ENCODE assay signal across 26 mouse cellular contexts in genomic region chr10:88341368-88341767, GRCm38 (mm10). TPM values are rescaled to one million over a fixed set of nuclear protein-coding genes. Genes with fewer than 3 reads are reported as not detected.
DNase-seq lines count a peak whose midpoint lies in the region; ATAC-seq lines count a peak whose summit lies in the region.
"Had no signal": no experiment of that assay in that cellular context is flagged by ENCODE, and none has a peak within 500 bp of the region (broad histone marks: within the 10 kb centered on the region; RNA-seq: fewer than 3 reads in every experiment).

No protein-coding gene starts in this region.

- peaks cover 15% of the 10 kb centered on the region; the same call in 1 of the 2 replicates for H3K36me3 ChIP-seq in lung, embryonic 15.5 days
- no peaks in the 10 kb centered on the region for H3K36me3 ChIP-seq in intestine, embryonic 16.5 days (ENCODE audit: control insufficient read depth, insufficient read depth, low read length)
- no peaks in the 10 kb centered on the region for H3K36me3 ChIP-seq in stomach, embryonic 15.5 days
- no peaks in the 10 kb centered on the region for H3K36me3 ChIP-seq in hindbrain, embryonic 14.5 days (replicated peaks; ENCODE audit: control insufficient read depth, insufficient read depth)
- H3K36me3 ChIP-seq: forebrain, embryonic 10.5 days; G1E; heart, embryonic 10.5 days; heart, embryonic 13.5 days; hindbrain, embryonic 15.5 days had no signal

- ATAC-seq in lung, embryonic 15.5 days (ENCODE audit: borderline replicate concordance, extremely low read depth, low FRiP score, low TSS enrichment): no peak
- peak; percentile 56; the same call in 1 of the 2 replicates for ATAC-seq in intestine, embryonic 16.5 days
- ATAC-seq in stomach, embryonic 15.5 days (ENCODE audit: insufficient read depth, low FRiP score, low read depth): peak; percentile 79
- ATAC-seq in hindbrain, embryonic 14.5 days (ENCODE audit: low FRiP score): no peak
- ATAC-seq in megakaryocyte-erythroid progenitor cell, adult 5-6 weeks (replicated peaks; ENCODE audit: low FRiP score, low TSS enrichment, poor library complexity, severe bottlenecking): no peak
- ATAC-seq: forebrain, embryonic 13.5 days; forebrain, embryonic 16.5 days; Patski had no signal

- H3K4me3 ChIP-seq in lung, embryonic 15.5 days: no peak overlapping the region
- H3K4me3 ChIP-seq in intestine, embryonic 16.5 days (ENCODE audit: low read length): no peak overlapping the region
- no peak overlapping the region for H3K4me3 ChIP-seq in stomach, embryonic 15.5 days (replicated peaks)
- no peak overlapping the region for H3K4me3 ChIP-seq in hindbrain, embryonic 14.5 days (replicated peaks; ENCODE audit: low read length)
- H3K4me3 ChIP-seq: forebrain, embryonic 10.5 days; forebrain, embryonic 13.5 days; heart, adult 2 months; heart, embryonic 10.5 days; heart, embryonic 13.5 days; hindbrain, embryonic 15.5 days had no signal

- no peak overlapping the region for H3K9ac ChIP-seq in lung, embryonic 15.5 days
- no peak overlapping the region for H3K9ac ChIP-seq in intestine, embryonic 16.5 days (ENCODE audit: low read depth, low read length)
- H3K9ac ChIP-seq in stomach, embryonic 15.5 days: no peak overlapping the region
- H3K9ac ChIP-seq in hindbrain, embryonic 14.5 days: no peak overlapping the region
- H3K9ac ChIP-seq: forebrain, embryonic 13.5 days; heart, embryonic 13.5 days; hindbrain, embryonic 15.5 days had no signal

- 58% methylated on average over 6 of the region's 6 CpGs for WGBS in lung, embryonic 15.5 days
- 65% methylated on average over 6 of the region's 6 CpGs for WGBS in intestine, embryonic 16.5 days
- 66% methylated on average over 6 of the region's 6 CpGs for WGBS in stomach, embryonic 15.5 days
- 89% methylated on average over 6 of the region's 6 CpGs for WGBS in hindbrain, embryonic 14.5 days

- H3K27ac ChIP-seq in lung, embryonic 15.5 days: peak overlapping the region; percentile 69
- no peak overlapping the region for H3K27ac ChIP-seq in intestine, embryonic 16.5 days (ENCODE audit: low read length)
- H3K27ac ChIP-seq in stomach, embryonic 15.5 days: 0 out of 2 replicates have a peak overlapping the region, but pooled peaks have one; percentile 31
- no peak overlapping the region for H3K27ac ChIP-seq in hindbrain, embryonic 14.5 days
- H3K27ac ChIP-seq: forebrain, embryonic 10.5 days; forebrain, embryonic 13.5 days; heart, adult 2 months; heart, embryonic 10.5 days; heart, embryonic 13.5 days; hindbrain, embryonic 15.5 days had no signal

- no peaks in the 10 kb centered on the region for H3K9me3 ChIP-seq in lung, embryonic 15.5 days
- H3K9me3 ChIP-seq in intestine, embryonic 16.5 days (ENCODE audit: control insufficient read depth, low read length): no peaks in the 10 kb centered on the region
- H3K9me3 ChIP-seq in stomach, embryonic 15.5 days: no peaks in the 10 kb centered on the region
- no peaks in the 10 kb centered on the region for H3K9me3 ChIP-seq in hindbrain, embryonic 14.5 days (ENCODE audit: control insufficient read depth, low read length)
- H3K9me3 ChIP-seq: forebrain, embryonic 10.5 days; forebrain, embryonic 13.5 days; G1E; heart, embryonic 10.5 days; heart, embryonic 13.5 days; hindbrain, embryonic 15.5 days had no signal

- DNase-seq in lung, postnatal 36 days: no peak
- no peak for DNase-seq in hindbrain, embryonic 14.5 days (ENCODE audit: low spot score)
- DNase-seq: adrenal gland, postnatal 10 days; adrenal gland, postnatal 36 days; B cell, adult 2 months; cerebellum, adult 18-20 months; cerebellum, adult 9-10 months; cerebellum, postnatal 14 days; gastrocnemius, postnatal 10 days; gastrocnemius, postnatal 36 days; heart, adult 2 months; heart, postnatal 14 days; heart, postnatal 4 days had no signal

- H3K4me2 ChIP-seq in lung, embryonic 15.5 days: no peak overlapping the region
- H3K4me2 ChIP-seq in intestine, embryonic 16.5 days (ENCODE audit: low read depth, low read length): no peak overlapping the region
- H3K4me2 ChIP-seq in stomach, embryonic 15.5 days: no peak overlapping the region
- H3K4me2 ChIP-seq in hindbrain, embryonic 14.5 days (replicated peaks): no peak overlapping the region
- H3K4me2 ChIP-seq: forebrain, embryonic 13.5 days; heart, embryonic 13.5 days; hindbrain, embryonic 15.5 days had no signal

- H3K4me1 ChIP-seq in lung, embryonic 15.5 days: peaks cover 5% of the 10 kb centered on the region; the same call in 1 of the 2 replicates
- H3K4me1 ChIP-seq in intestine, embryonic 16.5 days (ENCODE audit: control insufficient read depth, insufficient read depth, low read length): no peaks in the 10 kb centered on the region
- H3K4me1 ChIP-seq in stomach, embryonic 15.5 days: no peaks in the 10 kb centered on the region
- H3K4me1 ChIP-seq in hindbrain, embryonic 14.5 days (replicated peaks; ENCODE audit: control insufficient read depth, insufficient read depth, low read length): no peaks in the 10 kb centered on the region
- H3K4me1 ChIP-seq: forebrain, embryonic 13.5 days; heart, embryonic 10.5 days; hindbrain, embryonic 15.5 days had no signal

- no peaks in the 10 kb centered on the region for H3K27me3 ChIP-seq in lung, embryonic 15.5 days
- no peaks in the 10 kb centered on the region for H3K27me3 ChIP-seq in intestine, embryonic 16.5 days (replicated peaks; ENCODE audit: control insufficient read depth, insufficient read depth, low read length)
- H3K27me3 ChIP-seq in stomach, embryonic 15.5 days (replicated peaks): no peaks in the 10 kb centered on the region
- H3K27me3 ChIP-seq in hindbrain, embryonic 14.5 days (ENCODE audit: control insufficient read depth, insufficient read depth, low read length): no peaks in the 10 kb centered on the region
- H3K27me3 ChIP-seq: CH12.LX; forebrain, embryonic 13.5 days; heart, embryonic 13.5 days; hindbrain, embryonic 15.5 days; Patski had no signal

RNA-seq across cellular contexts. Expression of gene Dram1, which starts 37.5 kb away (rescaled TPM):
- polyA plus RNA-seq in lung, embryonic 15.5 days (2015; fragmentation: Nextera tagmentation; extraction: Ambion mirVana): 71.7 and 81.0 TPM in 2 replicates
- polyA plus RNA-seq in intestine, embryonic 16.5 days (2015; fragmentation: Nextera tagmentation; extraction: Ambion mirVana): 3.4 and 3.5 TPM in 2 replicates
- 6.4 and 7.9 TPM in 2 replicates for polyA plus RNA-seq in stomach, embryonic 15.5 days (2015; fragmentation: Nextera tagmentation; extraction: Ambion mirVana)
- polyA plus RNA-seq in hindbrain, embryonic 14.5 days (2014; fragmentation: Nextera tagmentation; extraction: Ambion mirVana): 0.44 and 0.82 TPM in 2 replicates
- total RNA-seq in megakaryocyte-erythroid progenitor cell, adult 5-6 weeks (2014; fragmentation: Nextera tagmentation): not detected in 2 replicates
- 0.76 and 0.80 TPM in 2 replicates for total RNA-seq in megakaryocyte-erythroid progenitor cell, adult 5-6 weeks (2017)
- polyA plus RNA-seq: G1E had no signal

RNA-seq across cellular contexts. Expression of gene Gnptab, which starts 37.6 kb away (rescaled TPM):
- 16.2 and 17.8 TPM in 2 replicates for polyA plus RNA-seq in lung, embryonic 15.5 days (2015; fragmentation: Nextera tagmentation; extraction: Ambion mirVana)
- 12.3 and 15.0 TPM in 2 replicates for polyA plus RNA-seq in intestine, embryonic 16.5 days (2015; fragmentation: Nextera tagmentation; extraction: Ambion mirVana)
- 9.9 and 11.6 TPM in 2 replicates for polyA plus RNA-seq in stomach, embryonic 15.5 days (2015; fragmentation: Nextera tagmentation; extraction: Ambion mirVana)
- polyA plus RNA-seq in hindbrain, embryonic 14.5 days (2014; fragmentation: Nextera tagmentation; extraction: Ambion mirVana): 23.8 TPM in 2 replicates
- total RNA-seq in megakaryocyte-erythroid progenitor cell, adult 5-6 weeks (2014; fragmentation: Nextera tagmentation): 37.1 and 44.4 TPM in 2 replicates
- 39.3 and 45.2 TPM in 2 replicates for total RNA-seq in megakaryocyte-erythroid progenitor cell, adult 5-6 weeks (2017)

Comparison
In these comparisons a context has a peak if more than half of its experiments do, and no peak if none do; other contexts are left out.
1. ATAC-seq: peak in intestine, embryonic 16.5 days (single experiment) and stomach, embryonic 15.5 days (single experiment); none in lung, embryonic 15.5 days (single experiment), hindbrain, embryonic 14.5 days (single experiment) and megakaryocyte-erythroid progenitor cell, adult 5-6 weeks (single experiment).
2. H3K27ac ChIP-seq: peak in lung, embryonic 15.5 days (single experiment) and stomach, embryonic 15.5 days (single experiment); none in intestine, embryonic 16.5 days (single experiment) and hindbrain, embryonic 14.5 days (single experiment).